Mouse (Mus musculus) central nervous system, embryonic 18 days (tissue): ENCODE results near the gene Gm14408. TPM values are rescaled to one million over a fixed set of nuclear protein-coding genes. Genes with fewer than 3 reads are reported as not detected.

Source experiments
- polyA plus RNA-seq: library from polyadenylated mRNA; depleted of rRNA; stranded (reverse); fragments of >200 nt; gene quantifications from 2 replicates; pipeline ENCODE4 v1.2.3, GENCODE M21; 2012; rRNA removed

Gene Gm14408
- polyA plus RNA-seq = not detected in 2 replicates

DNA sequence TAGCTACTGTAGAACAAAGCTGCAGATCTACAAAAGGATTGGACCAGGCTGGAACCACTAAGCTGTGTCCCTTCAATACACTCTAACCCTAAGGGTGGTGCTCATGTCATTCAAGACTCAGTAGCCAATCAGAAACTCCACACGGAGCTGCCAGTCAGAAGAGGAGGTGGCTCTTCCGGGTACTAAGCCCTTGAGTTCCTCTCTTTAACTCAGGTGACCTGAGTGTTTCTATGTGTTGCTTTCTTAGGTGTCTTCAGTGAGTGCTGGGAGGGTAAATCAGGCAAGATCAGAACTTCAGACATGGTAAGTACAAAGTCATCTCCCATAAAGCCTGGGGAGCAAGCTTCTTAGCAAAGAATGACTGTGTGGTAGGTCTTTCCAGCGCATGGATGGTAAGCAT, at the start of gene Gm14408:
TSS of gene Gm14408 (plus strand) at position 301 of the 400 bp plus-strand sequence.

DNA sequence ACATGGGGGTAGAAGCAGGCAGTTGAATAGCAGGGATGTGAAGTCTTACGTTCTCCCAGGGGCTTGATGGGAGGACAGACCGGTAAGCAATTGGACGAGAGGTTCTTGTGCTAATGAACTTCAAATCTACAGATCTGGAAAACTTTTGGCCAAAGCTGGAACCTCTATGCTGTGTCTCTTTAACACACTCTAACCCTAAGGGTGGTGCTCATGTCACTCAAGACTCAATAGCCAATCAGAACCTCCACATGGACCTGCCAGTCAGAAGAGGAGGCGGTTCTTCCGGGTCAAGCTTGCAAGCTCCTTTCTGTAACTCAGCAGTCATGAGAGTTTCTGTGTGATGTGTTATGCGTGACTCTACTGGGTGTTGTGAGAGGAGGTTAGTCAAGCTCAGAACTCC, 32.6 kb upstream of the Gm14408 start, which contains the start of gene Gm14295:
TSS of gene Gm14295 (plus strand) at position 301 of the 400 bp plus-strand sequence.

Other genes starting within 250 kb of the Gm14408 start
- gene Gm14308, start 194.8 kb upstream of the Gm14408 start, polyA plus RNA-seq = 10.5 and 13.1 TPM in 2 replicates
- 9.9 and 10.0 TPM in 2 replicates for gene Zfp973, start 160.6 kb upstream of the Gm14408 start, polyA plus RNA-seq
- gene Gm14305, start 122.8 kb upstream of the Gm14408 start, polyA plus RNA-seq = 32.5 and 35.5 TPM in 2 replicates
- gene Gm14295, start 32.5 kb upstream of the Gm14408 start, polyA plus RNA-seq = 10.4 and 11.5 TPM in 2 replicates
- gene Gm14296, start 96.7 kb downstream of the Gm14408 start, polyA plus RNA-seq = 12.4 and 13.1 TPM in 2 replicates
- 4.1 and 4.5 TPM in 2 replicates for gene Gm14419, start 169.8 kb downstream of the Gm14408 start, polyA plus RNA-seq
- gene Gm14401, start 243.2 kb downstream of the Gm14408 start, polyA plus RNA-seq = not detected in 2 replicates